Mouse (Mus musculus) forebrain, embryonic 14.5 days (tissue): Measurements from ENCODE around the gene Cideb. TPM values are rescaled to one million over a fixed set of nuclear protein-coding genes. Genes with fewer than 3 reads are reported as not detected.

Source experiments
- ATAC-seq: fragments of 200-750 bp; cut with Nextera tagmentation; 2 replicates; pipeline ENCODE4 v1.8.0; 2017; ENCODE audit warnings: mild to moderate bottlenecking, moderate library complexity
- DNase-seq: peaks from one replicate; pipeline ENCODE4 v3.0.0-alpha.2; 2015; ENCODE audit warnings: low spot score
- H3K27ac ChIP-seq: fragments of 300-500 bp; sonication (generic); 2 replicates; pipeline ENCODE4 v1.5.1; 2014; ENCODE audit warnings: low read depth, mild to moderate bottlenecking, control low read depth, low read length, moderate library complexity
- H3K27me3 ChIP-seq: fragments of 300-500 bp; sonication (generic); replicated peaks from 2 replicates; pipeline ENCODE4 v1.6.1; 2014; ENCODE audit warnings: low read length, control low read depth, mixed read lengths; ENCODE audit not compliant: control insufficient read depth, insufficient read depth
- H3K36me3 ChIP-seq: fragments of 300-500 bp; sonication (generic); 2 replicates; pipeline ENCODE4 v1.6.1; 2014; ENCODE audit warnings: low read length, control low read depth; ENCODE audit not compliant: control insufficient read depth, insufficient read depth
- H3K4me1 ChIP-seq: fragments of 300-500 bp; sonication (generic); 2 replicates; pipeline ENCODE4 v1.6.1; 2014; ENCODE audit warnings: antibody characterized with exemption, low read length, control low read depth; ENCODE audit not compliant: control insufficient read depth, insufficient read depth
- H3K4me2 ChIP-seq: fragments of 300-500 bp; sonication (generic); 2 replicates; pipeline ENCODE4 v1.6.1; 2014; ENCODE audit warnings: mild to moderate bottlenecking, control low read depth, low read length
- H3K4me3 ChIP-seq: fragments of 300-500 bp; sonication (generic); 2 replicates; pipeline ENCODE4 v1.5.1; 2014; ENCODE audit warnings: low read depth, low read length, control low read depth
- H3K9ac ChIP-seq: fragments of 300-500 bp; sonication (generic); 2 replicates; pipeline ENCODE4 v1.6.1; 2014; ENCODE audit warnings: mild to moderate bottlenecking, low read length, control low read depth, moderate library complexity
- H3K9me3 ChIP-seq: fragments of 300-500 bp; sonication (generic); replicated peaks from 2 replicates; pipeline ENCODE4 v1.6.1; 2016; ENCODE audit warnings: low read length, control low read depth, mixed read lengths; ENCODE audit not compliant: control insufficient read depth
- WGBS: fragments of 180-500 bp; shearing (Covaris S2); extraction: QIAGEN DNeasy Blood & Tissue Kit; methylation state at CpG from one replicate; pipeline ENCODE4 v1.1.7; 2014; 5-methylcytosine and 5-hydroxymethylcytosine counted together
- polyA plus RNA-seq: library from polyadenylated mRNA; unstranded; fragments of >200 nt; fragmentation: Nextera tagmentation; extraction: Ambion mirVana; gene quantifications from 2 replicates; pipeline ENCODE4 v1.2.1, GENCODE M21; 2014

Cideb gene
- polyA plus RNA-seq = 0.14 TPM in 1 of 2 replicates, not detected in the other

GRCm38 (mm10) chr14:55758363-55758784 lies at the start of gene Cideb:
Gene Cideb (minus strand): TSS chr14:55758458.
- Histone ChIP-seq H3K9me3 (no peaks in the 10 kb centered on the region), H3K36me3 (peaks cover 28% of the 10 kb centered on the region), H3K4me2 (no peak within 1 kb of the TSS), H3K27me3 (peaks cover 29% of the 10 kb centered on the region), H3K9ac (no peak within 1 kb of the TSS), H3K4me3 (no peak within 1 kb of the TSS), H3K27ac (no peak within 1 kb of the TSS), H3K4me1 (peaks cover 4% of the 10 kb centered on the region; the same call in 1 of the 2 replicates)
- DNase-seq (peak; percentile 78), ATAC-seq (peak; percentile 5; the same call in 1 of the 2 replicates)
- 18% methylated on average over 8 of the region's 8 CpGs for WGBS

GRCm38 (mm10) chr14:55795380-55796163 lies 37.3 kb upstream of the Cideb start:
- Histone ChIP-seq H3K27ac (no peak overlapping the region), H3K4me2 (no peak overlapping the region), H3K9me3 (no peaks in the 10 kb centered on the region), H3K4me1 (no peaks in the 10 kb centered on the region), H3K27me3 (no peaks in the 10 kb centered on the region), H3K4me3 (no peak overlapping the region), H3K9ac (no peak overlapping the region), H3K36me3 (no peaks in the 10 kb centered on the region)
- ATAC-seq (no peak), DNase-seq (no peak)
- WGBS = 86% methylated on average over 15 of the region's 15 CpGs

GRCm38 (mm10) chr14:55793946-55794345 lies 35.7 kb upstream of the Cideb start:
- DNase-seq = no peak
- Histone ChIP-seq H3K27me3 (peaks cover 11% of the 10 kb centered on the region), H3K4me2 (no peak overlapping the region), H3K9me3 (no peaks in the 10 kb centered on the region), H3K36me3 (no peaks in the 10 kb centered on the region), H3K4me1 (no peaks in the 10 kb centered on the region), H3K9ac (no peak overlapping the region), H3K4me3 (no peak overlapping the region), H3K27ac (no peak overlapping the region)
- 65% methylated on average over 2 of the region's 2 CpGs for WGBS
- ATAC-seq = no peak

GRCm38 (mm10) chr14:55793461-55793860 lies 35.2 kb upstream of the Cideb start:
- H3K36me3 ChIP-seq = no peaks in the 10 kb centered on the region
- no peak for DNase-seq

GRCm38 (mm10) chr14:55788256-55789050 lies 30.2 kb upstream of the Cideb start, which contains the start of gene Ripk3:
Gene Ripk3 (minus strand): TSS chr14:55788865.
- Histone ChIP-seq H3K9me3 (no peaks in the 10 kb centered on the region), H3K9ac (peak within 1 kb of the TSS; percentile 10; the same call in 1 of the 2 replicates), H3K4me1 (no peaks in the 10 kb centered on the region), H3K36me3 (no peaks in the 10 kb centered on the region), H3K27me3 (peaks cover 51% of the 10 kb centered on the region), H3K27ac (no peak within 1 kb of the TSS), H3K4me2 (peak within 1 kb of the TSS; percentile 37), H3K4me3 (peak within 1 kb of the TSS; percentile 10; the same call in 1 of the 2 replicates)
- DNase-seq (no peak), ATAC-seq (no peak)
- WGBS = 5% methylated on average over 40 of the region's 40 CpGs

More at GRCm38 (mm10) chr14:55793461-55793860, 35.2 kb upstream of the Cideb start:
- Histone ChIP-seq H3K27me3 (peaks cover 16% of the 10 kb centered on the region), H3K9me3 (no peaks in the 10 kb centered on the region), H3K4me2 (no peak overlapping the region), H3K27ac (no peak overlapping the region), H3K4me1 (no peaks in the 10 kb centered on the region), H3K9ac (no peak overlapping the region), H3K4me3 (no peak overlapping the region)
- 75% methylated on average over 2 of the region's 2 CpGs for WGBS
- ATAC-seq = no peak

- no peak overlapping the region for H3K4me2 ChIP-seq
- H3K9ac ChIP-seq = no peak overlapping the region
- no peaks in the 10 kb centered on the region for H3K9me3 ChIP-seq
- no peaks in the 10 kb centered on the region for H3K4me1 ChIP-seq
- no peak overlapping the region for H3K4me3 ChIP-seq
- no peaks in the 10 kb centered on the region for H3K36me3 ChIP-seq
- no peak overlapping the region for H3K27ac ChIP-seq
- no peak for DNase-seq
- H3K27me3 ChIP-seq = peaks cover 56% of the 10 kb centered on the region
- 38% methylated on average over 11 of the region's 11 CpGs for WGBS
- no peak for ATAC-seq
Measured at GRCm38 (mm10) chr14:55787731-55788130, 29.5 kb upstream of the Cideb start.

- H3K9ac ChIP-seq = no peak overlapping the region
- no peak overlapping the region for H3K4me2 ChIP-seq
- no peak overlapping the region for H3K4me3 ChIP-seq
- H3K4me1 ChIP-seq = no peaks in the 10 kb centered on the region
- H3K27me3 ChIP-seq = peaks cover 62% of the 10 kb centered on the region
- DNase-seq (no peak), ATAC-seq (no peak)
- no peaks in the 10 kb centered on the region for H3K9me3 ChIP-seq
- WGBS = 23% methylated on average over 6 of the region's 6 CpGs
- H3K36me3 ChIP-seq = no peaks in the 10 kb centered on the region
- H3K27ac ChIP-seq = no peak overlapping the region
Measured at GRCm38 (mm10) chr14:55785195-55785594, 26.9 kb upstream of the Cideb start.

- H3K27me3 ChIP-seq = peaks cover 50% of the 10 kb centered on the region
- H3K9me3 ChIP-seq = no peaks in the 10 kb centered on the region
- H3K27ac ChIP-seq = no peak within 1 kb of the TSS
- ATAC-seq (no peak), DNase-seq (no peak)
- no peaks in the 10 kb centered on the region for H3K4me1 ChIP-seq
- peak within 1 kb of the TSS; percentile 34 for H3K4me2 ChIP-seq
- H3K9ac ChIP-seq = no peak within 1 kb of the TSS; the same call in 1 of the 2 replicates
- WGBS = 4% methylated on average over 13 of the region's 13 CpGs
- peak within 1 kb of the TSS; percentile 12; the same call in 1 of the 2 replicates for H3K4me3 ChIP-seq
- no peaks in the 10 kb centered on the region for H3K36me3 ChIP-seq
Measured at GRCm38 (mm10) chr14:55783958-55784235, 25.6 kb upstream of the Cideb start, which contains the start of gene Adcy4. Gene Adcy4 (minus strand): TSS chr14:55784095.
